Mouse (Mus musculus): ENCODE measurements around the gene Myo18b. TPM values are rescaled to one million over a fixed set of nuclear protein-coding genes. Genes with fewer than 3 reads are reported as not detected.

Myo18b gene
- polyA plus RNA-seq, 1 experiment from 2014 or later = 17.1 TPM

GRCm38 (mm10) chr5:112771376-112771901 is 124.7 kb downstream of the Myo18b start:
- Histone ChIP-seq H3K4me3 (no peak overlapping the region), H3K27me3 (replicated peaks) (peaks cover 17% of the 10 kb centered on the region), H3K4me1 (peaks cover 24% of the 10 kb centered on the region), H3K27ac (replicated peaks) (peak overlapping the region; percentile 56), H3K36me3 (peaks cover 59% of the 10 kb centered on the region), H3K4me2 (no peak overlapping the region), H3K9ac (no peak overlapping the region), H3K9me3 (no peaks in the 10 kb centered on the region)
- WGBS = 44% methylated on average over 6 of the region's 6 CpGs
- 0 out of 2 replicates have a peak, but pooled peaks have one; percentile 33 for ATAC-seq (ENCODE audit: extremely low read depth, insufficient number of reproducible peaks, low FRiP score, low TSS enrichment)

GRCm38 (mm10) chr5:112769721-112770119 is 126.4 kb downstream of the Myo18b start:
- no peak overlapping the region for H3K9ac ChIP-seq
- 32% methylated on average over 4 of the region's 4 CpGs for WGBS
- 0 out of 2 replicates have a peak, but pooled peaks cover 4% of the 10 kb centered on the region for H3K27me3 ChIP-seq (replicated peaks)
- peaks cover 61% of the 10 kb centered on the region for H3K36me3 ChIP-seq
- peaks cover 24% of the 10 kb centered on the region for H3K4me1 ChIP-seq
- H3K4me2 ChIP-seq = no peak overlapping the region
- H3K9me3 ChIP-seq = no peaks in the 10 kb centered on the region
- ATAC-seq (ENCODE audit: extremely low read depth, insufficient number of reproducible peaks, low FRiP score, low TSS enrichment) = no peak
- H3K4me3 ChIP-seq = no peak overlapping the region
- no peak overlapping the region for H3K27ac ChIP-seq (replicated peaks)

GRCm38 (mm10) chr5:112769020-112769720 is 127.0 kb downstream of the Myo18b start:
- no peak overlapping the region for H3K27ac ChIP-seq (replicated peaks)
- no peak overlapping the region for H3K4me3 ChIP-seq
- no peak overlapping the region for H3K9ac ChIP-seq
- WGBS = 55% methylated on average over 11 of the region's 11 CpGs
- peaks cover 24% of the 10 kb centered on the region for H3K4me1 ChIP-seq
- 0 out of 2 replicates have a peak, but pooled peaks cover 4% of the 10 kb centered on the region for H3K27me3 ChIP-seq (replicated peaks)
- no peaks in the 10 kb centered on the region for H3K9me3 ChIP-seq
- H3K36me3 ChIP-seq = peaks cover 65% of the 10 kb centered on the region
- no peak overlapping the region for H3K4me2 ChIP-seq
- ATAC-seq (ENCODE audit: extremely low read depth, insufficient number of reproducible peaks, low FRiP score, low TSS enrichment) = no peak

- no peak overlapping the region for H3K9ac ChIP-seq
Measured at GRCm38 (mm10) chr5:112768556-112768955, 127.6 kb downstream of the Myo18b start.

GRCm38 (mm10) chr5:112761415-112762075 is 134.6 kb downstream of the Myo18b start:
- no peak overlapping the region for H3K4me3 ChIP-seq
- WGBS = 73% methylated on average over 3 of the region's 3 CpGs
- no peak for ATAC-seq (ENCODE audit: extremely low read depth, insufficient number of reproducible peaks, low FRiP score, low TSS enrichment)
- no peak overlapping the region for H3K9ac ChIP-seq
- peaks cover 96% of the 10 kb centered on the region for H3K36me3 ChIP-seq
- no peaks in the 10 kb centered on the region for H3K4me1 ChIP-seq
- no peaks in the 10 kb centered on the region for H3K27me3 ChIP-seq (replicated peaks)
- H3K4me2 ChIP-seq = no peak overlapping the region
- H3K27ac ChIP-seq (replicated peaks) = no peak overlapping the region
- H3K9me3 ChIP-seq = no peaks in the 10 kb centered on the region

More at GRCm38 (mm10) chr5:112768556-112768955, 127.6 kb downstream of the Myo18b start:
- Histone ChIP-seq H3K4me2 (no peak overlapping the region), H3K4me1 (peaks cover 21% of the 10 kb centered on the region), H3K36me3 (peaks cover 72% of the 10 kb centered on the region), H3K27me3 (replicated peaks) (0 out of 2 replicates have a peak, but pooled peaks cover 4% of the 10 kb centered on the region), H3K9me3 (no peaks in the 10 kb centered on the region), H3K4me3 (no peak overlapping the region), H3K27ac (replicated peaks) (no peak overlapping the region)
- WGBS = 95% methylated on average over 5 of the region's 5 CpGs
- ATAC-seq (ENCODE audit: extremely low read depth, insufficient number of reproducible peaks, low FRiP score, low TSS enrichment) = no peak

GRCm38 (mm10) chr5:112755581-112755980 is 140.6 kb downstream of the Myo18b start:
- ATAC-seq (ENCODE audit: extremely low read depth, insufficient number of reproducible peaks, low FRiP score, low TSS enrichment) = no peak
- H3K9me3 ChIP-seq = no peaks in the 10 kb centered on the region
- peaks cover 12% of the 10 kb centered on the region for H3K4me1 ChIP-seq
- no peak overlapping the region for H3K4me3 ChIP-seq
- no peaks in the 10 kb centered on the region for H3K27me3 ChIP-seq (replicated peaks)
- H3K27ac ChIP-seq (replicated peaks) = no peak overlapping the region
- no peak overlapping the region for H3K4me2 ChIP-seq
- WGBS = 13% methylated on average over 10 of the region's 10 CpGs
- H3K9ac ChIP-seq = no peak overlapping the region
- H3K36me3 ChIP-seq = peaks cover 93% of the 10 kb centered on the region

GRCm38 (mm10) chr5:112749634-112750033 is 146.5 kb downstream of the Myo18b start:
- no peak overlapping the region for H3K4me3 ChIP-seq
- 58% methylated on average over 5 of the region's 5 CpGs for WGBS
- no peak overlapping the region for H3K27ac ChIP-seq (replicated peaks)
- H3K4me2 ChIP-seq = no peak overlapping the region
- H3K9me3 ChIP-seq = 0 out of 2 replicates have a peak, but pooled peaks cover 4% of the 10 kb centered on the region
- no peak overlapping the region for H3K9ac ChIP-seq
- peaks cover 5% of the 10 kb centered on the region; the same call in 1 of the 2 replicates for H3K27me3 ChIP-seq (replicated peaks)
- H3K36me3 ChIP-seq = peaks cover 68% of the 10 kb centered on the region
- 0 out of 2 replicates have a peak, but pooled peaks cover 2% of the 10 kb centered on the region for H3K4me1 ChIP-seq
- no peak for ATAC-seq (ENCODE audit: extremely low read depth, insufficient number of reproducible peaks, low FRiP score, low TSS enrichment)

- no peak overlapping the region for H3K9ac ChIP-seq
- ATAC-seq (ENCODE audit: extremely low read depth, insufficient number of reproducible peaks, low FRiP score, low TSS enrichment) = no peak
- H3K4me1 ChIP-seq = no peaks in the 10 kb centered on the region
- H3K27ac ChIP-seq (replicated peaks) = no peak overlapping the region
- H3K27me3 ChIP-seq (replicated peaks) = peaks cover 5% of the 10 kb centered on the region; the same call in 1 of the 2 replicates
- no peak overlapping the region for H3K4me3 ChIP-seq
- peaks cover 66% of the 10 kb centered on the region for H3K36me3 ChIP-seq
- WGBS = 52% methylated on average over 21 of the region's 21 CpGs
- no peak overlapping the region for H3K4me2 ChIP-seq
- 0 out of 2 replicates have a peak, but pooled peaks cover 4% of the 10 kb centered on the region for H3K9me3 ChIP-seq
Measured at GRCm38 (mm10) chr5:112748001-112748719, 148.0 kb downstream of the Myo18b start.

- 65% methylated on average over 8 of the region's 8 CpGs for WGBS
Measured at GRCm38 (mm10) chr5:112747306-112747930, 148.7 kb downstream of the Myo18b start.

GRCm38 (mm10) chr5:112745176-112745575 is 151.0 kb downstream of the Myo18b start:
- no peak overlapping the region for H3K4me2 ChIP-seq
- no peaks in the 10 kb centered on the region for H3K4me1 ChIP-seq
- no peak overlapping the region for H3K27ac ChIP-seq (replicated peaks)
- WGBS = 78% methylated on average over 6 of the region's 6 CpGs
- no peak overlapping the region for H3K4me3 ChIP-seq
- H3K36me3 ChIP-seq = peaks cover 68% of the 10 kb centered on the region
- H3K27me3 ChIP-seq (replicated peaks) = peaks cover 5% of the 10 kb centered on the region; the same call in 1 of the 2 replicates
- H3K9me3 ChIP-seq = 0 out of 2 replicates have a peak, but pooled peaks cover 4% of the 10 kb centered on the region
- no peak overlapping the region for H3K9ac ChIP-seq
- no peak for ATAC-seq (ENCODE audit: extremely low read depth, insufficient number of reproducible peaks, low FRiP score, low TSS enrichment)

More at GRCm38 (mm10) chr5:112747306-112747930, 148.7 kb downstream of the Myo18b start:
- Histone ChIP-seq H3K36me3 (peaks cover 66% of the 10 kb centered on the region), H3K4me2 (no peak overlapping the region), H3K27ac (replicated peaks) (no peak overlapping the region), H3K4me1 (no peaks in the 10 kb centered on the region), H3K9me3 (0 out of 2 replicates have a peak, but pooled peaks cover 4% of the 10 kb centered on the region), H3K27me3 (replicated peaks) (peaks cover 5% of the 10 kb centered on the region; the same call in 1 of the 2 replicates), H3K9ac (no peak overlapping the region), H3K4me3 (no peak overlapping the region)
- ATAC-seq (ENCODE audit: extremely low read depth, insufficient number of reproducible peaks, low FRiP score, low TSS enrichment) = no peak

Data from heart, embryonic 13.5 days (tissue).